Mouse (Mus musculus) embryo, embryonic 11 days (tissue): ENCODE measurements around the gene Atp5f1.

Experiments
- DNase-seq: peaks from one replicate; pipeline ENCODE4 v3.0.0-alpha.2; 2015

Gene Atp5f1

DNA sequence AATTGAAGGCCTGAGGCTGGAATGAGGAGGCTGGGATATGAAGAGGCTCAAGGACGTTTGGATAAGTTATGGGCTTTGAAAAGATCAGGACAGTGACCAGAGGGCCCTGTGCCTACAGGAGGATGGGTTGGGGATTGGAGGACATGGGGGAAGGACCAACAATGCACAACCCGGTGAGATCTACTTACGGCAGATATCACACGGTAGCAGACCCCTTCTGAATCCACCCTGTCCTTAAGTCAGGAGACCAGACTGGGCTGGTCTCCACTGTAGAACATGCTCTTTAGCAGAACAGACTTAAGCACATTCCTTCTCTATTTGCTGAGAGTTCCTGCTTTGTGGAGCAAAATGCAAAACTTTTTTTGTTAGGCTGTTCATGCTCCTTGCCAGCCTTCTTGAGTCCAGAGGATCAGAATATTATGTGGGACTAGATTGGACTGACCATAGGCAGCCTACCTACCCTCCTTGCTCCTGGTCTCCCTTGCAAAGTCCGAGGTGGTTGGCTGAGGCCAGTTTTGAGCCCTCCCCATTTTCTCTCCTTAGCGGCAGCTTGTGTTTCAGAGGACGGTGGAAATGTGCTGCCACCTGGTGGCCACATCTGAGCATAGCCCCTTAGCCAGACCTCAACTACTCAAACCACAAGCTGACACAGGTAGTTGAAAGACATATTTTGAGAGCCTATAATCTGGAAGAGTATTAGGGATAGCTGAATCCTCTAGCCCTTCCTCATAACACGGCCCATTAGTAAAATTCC lies 60.3 kb downstream of the Atp5f1 start:
- DNase-seq = peak; percentile 83

DNA sequence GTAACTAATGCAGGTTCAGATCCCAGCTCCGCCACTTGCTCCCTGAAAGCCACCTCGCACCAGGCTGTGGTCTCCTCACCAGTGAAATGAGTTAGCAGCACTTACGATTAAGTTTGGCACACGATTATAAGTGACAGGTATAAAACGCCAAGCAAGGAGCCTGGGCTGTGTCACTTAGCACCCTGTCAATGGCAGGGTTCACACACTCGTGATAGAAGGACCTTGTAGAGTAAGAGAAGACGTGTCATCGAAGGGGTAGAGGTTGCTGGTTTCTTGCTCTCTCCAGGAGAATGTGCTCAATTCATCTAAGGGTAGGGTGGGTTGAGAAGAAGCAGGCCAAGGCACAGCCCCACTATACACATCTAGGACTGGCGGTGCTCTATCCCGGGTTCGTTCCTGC lies 61.0 kb downstream of the Atp5f1 start:
- DNase-seq = no peak

DNA sequence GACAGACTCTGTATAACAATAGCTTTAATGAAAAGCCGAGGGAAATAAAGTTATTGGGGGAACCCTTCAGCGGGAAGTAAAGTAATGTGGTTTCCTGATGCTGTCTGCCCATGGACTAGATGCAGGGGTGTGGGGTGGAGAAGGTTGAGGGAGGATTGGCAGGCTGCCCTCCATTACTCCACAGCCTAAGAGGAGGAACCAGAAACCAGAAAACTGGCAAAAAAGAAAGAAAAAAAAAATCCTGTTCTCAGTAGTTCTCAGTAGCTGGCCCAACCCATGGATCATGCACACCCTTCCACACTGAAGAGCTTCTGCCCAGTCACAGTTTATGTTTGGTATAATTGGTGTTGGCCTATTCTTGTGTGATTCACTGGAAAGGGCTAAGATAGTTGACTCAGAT lies 61.6 kb downstream of the Atp5f1 start:
- DNase-seq = no peak

GRCm38 (mm10) chr3:105896811-105897210 lies 63.1 kb downstream of the Atp5f1 start:
- no peak for DNase-seq

DNA sequence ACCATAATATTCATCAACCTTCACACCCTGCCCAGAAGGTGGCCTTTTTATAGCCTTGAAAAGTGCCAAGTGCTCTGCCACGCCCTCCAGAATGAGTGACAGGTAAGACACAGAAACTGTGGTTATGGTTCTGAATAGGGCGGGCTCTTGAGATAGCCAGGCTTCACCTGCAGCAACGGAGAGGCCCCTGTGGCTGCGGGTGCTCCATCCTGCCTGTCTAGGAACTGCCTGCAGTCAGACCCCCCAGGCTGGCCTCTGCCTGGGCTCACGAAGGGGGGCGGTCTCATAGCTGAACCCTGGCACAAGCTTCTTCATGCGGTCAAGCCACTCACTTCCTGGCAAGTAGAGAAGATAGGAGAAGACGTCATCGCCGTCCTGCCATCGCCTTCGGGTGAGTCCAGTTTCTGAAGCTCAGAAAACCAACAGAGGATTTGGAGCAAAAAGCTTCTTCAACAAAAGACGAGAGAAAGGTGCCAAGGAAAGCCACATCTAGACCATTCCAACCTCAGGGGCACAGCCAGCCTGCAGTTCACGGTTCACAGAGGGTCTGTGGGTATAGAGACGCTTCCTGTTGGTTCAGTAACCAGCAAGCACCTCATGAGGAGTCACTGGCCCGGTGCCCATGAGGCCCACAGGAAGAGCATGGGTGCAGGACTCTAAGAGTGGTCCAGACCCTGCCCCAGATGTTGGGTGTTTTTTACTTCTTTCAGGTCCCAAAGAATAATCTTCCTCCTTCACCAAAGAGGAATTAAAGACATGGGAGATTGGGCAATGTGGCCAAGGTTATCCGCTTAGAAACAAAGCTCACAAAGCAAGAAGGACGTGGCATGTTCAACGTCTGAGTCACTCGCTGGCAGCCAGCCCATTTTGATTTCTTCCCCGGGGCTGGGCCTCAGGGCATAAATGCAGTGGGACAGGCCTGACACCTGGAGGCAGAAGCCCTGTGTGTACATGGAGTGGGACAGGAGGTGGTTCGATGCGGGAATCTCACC lies 65.0 kb downstream of the Atp5f1 start:
- DNase-seq = no peak

DNA sequence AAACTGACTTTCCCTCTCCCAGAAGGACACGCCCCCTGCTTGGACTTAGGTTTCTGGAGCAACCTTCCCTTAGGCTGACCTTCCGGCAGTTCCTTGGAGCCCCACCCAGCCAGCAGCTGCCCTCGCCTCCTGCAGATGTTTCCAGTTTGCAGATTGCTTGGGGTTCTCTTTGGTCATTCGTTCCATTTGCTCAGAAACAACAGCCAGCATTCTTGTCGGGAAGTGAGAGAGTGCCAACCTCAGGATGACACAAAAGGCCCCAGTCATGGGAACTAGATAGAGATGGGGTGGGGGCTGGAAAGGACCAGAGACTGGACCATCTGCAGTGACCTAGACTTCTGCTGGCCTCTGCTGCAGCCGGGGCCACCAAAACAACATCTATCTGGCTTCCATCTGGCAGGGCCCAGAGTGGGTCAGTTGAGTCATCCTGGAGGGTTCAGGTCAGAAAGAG lies 65.9 kb downstream of the Atp5f1 start:
- DNase-seq = peak; percentile 54
